In the genomic region with DNA sequence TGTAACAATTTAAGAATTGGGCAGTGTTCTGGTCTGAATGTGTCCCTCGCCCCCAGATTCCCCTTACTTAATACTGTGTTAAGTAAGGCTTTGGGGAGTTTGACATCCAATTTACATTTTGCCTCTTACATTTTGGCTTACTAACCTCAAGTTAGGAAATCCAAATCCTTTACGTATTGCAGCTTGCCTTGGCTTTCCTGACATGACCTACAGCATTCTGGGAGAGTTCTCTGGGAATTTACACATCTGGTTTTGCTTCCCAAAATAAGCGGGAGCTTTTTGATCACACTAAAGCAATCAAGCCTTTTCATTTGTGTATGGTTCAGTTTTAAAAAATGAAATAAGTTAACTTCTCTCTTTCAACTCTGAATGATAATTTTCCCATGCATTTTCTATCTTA, we compare ENCODE assay signal across 9 mouse cellular contexts. TPM values are rescaled to one million over a fixed set of nuclear protein-coding genes. Genes with fewer than 3 reads are reported as not detected.
DNase-seq lines count a peak whose midpoint lies in the region; ATAC-seq and TF ChIP-seq lines count a peak whose summit lies in the region.
"Had no signal": no experiment of that assay in that cellular context is flagged by ENCODE, and none has a peak within 500 bp of the region (broad histone marks: within the 10 kb centered on the region; RNA-seq: fewer than 3 reads in every experiment).

No protein-coding gene starts in this region.

- intact Hi-C loops in heart, postnatal 14 days (cut with DNase I) = loop anchor here (5.0 to 10.0 kb wide), 2 partner anchors 72 to 124 kb away; no protein-coding TSS in a partner anchor

- H3K4me1 ChIP-seq in heart, embryonic 11.5 days (ENCODE audit: control insufficient read depth, insufficient read depth, low read length) = peaks cover 19% of the 10 kb centered on the region
- H3K4me1 ChIP-seq in E14TG2a.4 (replicated peaks; ENCODE audit: low read depth, low read length) = peaks cover 6% of the 10 kb centered on the region
- no peaks in the 10 kb centered on the region for H3K4me1 ChIP-seq in forebrain, embryonic 14.5 days (ENCODE audit: control insufficient read depth, insufficient read depth, low read length)
- peaks cover 23% of the 10 kb centered on the region; the same call in 1 of the 2 replicates for H3K4me1 ChIP-seq in limb, embryonic 15.5 days

- peak overlapping the region; percentile 84; the same call in 1 of the 2 replicates for H3K4me3 ChIP-seq in heart, embryonic 11.5 days (ENCODE audit: low read depth, low read length)
- H3K4me3 ChIP-seq in E14TG2a.4 (replicated peaks; ENCODE audit: low read length) = 0 out of 2 replicates have a peak overlapping the region, but pooled peaks have one; percentile 84
- H3K4me3 ChIP-seq in forebrain, embryonic 14.5 days (ENCODE audit: low read depth, low read length) = peak overlapping the region; percentile 71
- H3K4me3 ChIP-seq in limb, embryonic 15.5 days = peak overlapping the region; percentile 78

- WGBS in heart, embryonic 11.5 days (ENCODE audit: insufficient replicate concordance) = 39% methylated on average over 3 of the region's 3 CpGs
- WGBS in forebrain, embryonic 14.5 days = 49% methylated on average over 3 of the region's 3 CpGs
- 24% methylated on average over 3 of the region's 3 CpGs for WGBS in limb, embryonic 15.5 days

- H3K27me3 ChIP-seq in heart, embryonic 11.5 days (ENCODE audit: control insufficient read depth, insufficient read depth, low read length) = 0 out of 2 replicates have a peak, but pooled peaks cover 7% of the 10 kb centered on the region
- H3K27me3 ChIP-seq in E14TG2a.4 (ENCODE audit: insufficient read depth, low read length) = peaks cover 64% of the 10 kb centered on the region
- H3K27me3 ChIP-seq in forebrain, embryonic 14.5 days (replicated peaks; ENCODE audit: control insufficient read depth, insufficient read depth, low read length) = peaks cover 11% of the 10 kb centered on the region; the same call in 1 of the 2 replicates
- H3K27me3 ChIP-seq in limb, embryonic 15.5 days = no peaks in the 10 kb centered on the region

- no peak overlapping the region for H3K9ac ChIP-seq in heart, embryonic 11.5 days (ENCODE audit: low read depth, low read length)
- no peak overlapping the region for H3K9ac ChIP-seq in forebrain, embryonic 14.5 days (ENCODE audit: low read length)
- no peak overlapping the region for H3K9ac ChIP-seq in limb, embryonic 15.5 days

- H3K4me2 ChIP-seq in heart, embryonic 11.5 days = peak overlapping the region; percentile 95
- H3K4me2 ChIP-seq in forebrain, embryonic 14.5 days (ENCODE audit: low read length) = peak overlapping the region; percentile 97
- peak overlapping the region; percentile 97 for H3K4me2 ChIP-seq in limb, embryonic 15.5 days

- H3K9me3 ChIP-seq in heart, embryonic 11.5 days (replicated peaks; ENCODE audit: control insufficient read depth, low read length) = no peaks in the 10 kb centered on the region
- no peaks in the 10 kb centered on the region for H3K9me3 ChIP-seq in E14TG2a.4 (ENCODE audit: low read length)
- H3K9me3 ChIP-seq in forebrain, embryonic 14.5 days (replicated peaks; ENCODE audit: control insufficient read depth, low read length) = no peaks in the 10 kb centered on the region
- H3K9me3 ChIP-seq in limb, embryonic 15.5 days = no peaks in the 10 kb centered on the region

- no peak for DNase-seq in heart, postnatal 14 days
- DNase-seq in forebrain, embryonic 14.5 days (ENCODE audit: low spot score) = no peak
- no peak for DNase-seq in adrenal gland, postnatal 36 days
- DNase-seq in c-Kit-positive CD71-positive TER-119-positive erythroid progenitor cells, embryonic 14.5 days (ENCODE audit: low spot score) = no peak
- no peak for DNase-seq in left cerebral cortex, adult 11 months (ENCODE audit: low spot score)

- H3K36me3 ChIP-seq in heart, embryonic 11.5 days (ENCODE audit: control insufficient read depth, insufficient read depth, low read length) = no peaks in the 10 kb centered on the region
- no peaks in the 10 kb centered on the region for H3K36me3 ChIP-seq in E14TG2a.4 (ENCODE audit: insufficient read depth, low read length)
- no peaks in the 10 kb centered on the region for H3K36me3 ChIP-seq in forebrain, embryonic 14.5 days (ENCODE audit: control insufficient read depth, insufficient read depth, low read length)
- H3K36me3 ChIP-seq in limb, embryonic 15.5 days = no peaks in the 10 kb centered on the region

- TF ChIP-seq CTCF in E14TG2a.4 (conservative IDR thresholded peaks at IDR 0.05; ENCODE audit: low read length) = no peak

- no peak for ATAC-seq in heart, embryonic 11.5 days (replicated peaks; ENCODE audit: insufficient number of reproducible peaks, low FRiP score, low TSS enrichment)
- no peak for ATAC-seq in forebrain, embryonic 14.5 days
- no peak for ATAC-seq in limb, embryonic 15.5 days (ENCODE audit: insufficient number of reproducible peaks, low FRiP score, low TSS enrichment, low read depth)

- peak overlapping the region; percentile 10; the same call in 1 of the 2 replicates for H3K27ac ChIP-seq in heart, embryonic 11.5 days (ENCODE audit: low read depth, low read length)
- H3K27ac ChIP-seq in forebrain, embryonic 14.5 days (ENCODE audit: low read depth, low read length) = no peak overlapping the region
- no peak overlapping the region for H3K27ac ChIP-seq in limb, embryonic 15.5 days

RNA-seq across cellular contexts. Expression of gene Map3k5, which starts 1.3 kb away (rescaled TPM):
- 3.2 and 4.2 TPM in 2 replicates for polyA plus RNA-seq in heart, embryonic 11.5 days (2014; fragmentation: Nextera tagmentation; extraction: Ambion mirVana)
- total RNA-seq in heart, postnatal 14 days (2021) = 10 to 100 TPM; 30.0 to 38.9 TPM
- 0.72 and 0.95 TPM in 2 replicates for polyA plus RNA-seq in forebrain, embryonic 14.5 days (2014; fragmentation: Nextera tagmentation; extraction: Ambion mirVana)
- polyA plus RNA-seq in limb, embryonic 15.5 days (2015; fragmentation: Nextera tagmentation; extraction: Ambion mirVana) = 1.3 and 1.4 TPM in 2 replicates
- 10 to 100 TPM; 25.6 to 28.2 TPM for total RNA-seq in adrenal gland, postnatal 36 days (2021)
- polyA plus RNA-seq: erythroblast, embryonic 14.5 days had no signal

RNA-seq across cellular contexts. Expression of gene Pex7, which starts 25.5 kb away (rescaled TPM):
- 36.5 and 38.4 TPM in 2 replicates for polyA plus RNA-seq in heart, embryonic 11.5 days (2014; fragmentation: Nextera tagmentation; extraction: Ambion mirVana)
- 10 to 100 TPM; 22.9 to 25.9 TPM for total RNA-seq in heart, postnatal 14 days (2021)
- 29.8 and 31.8 TPM in 2 replicates for polyA plus RNA-seq in forebrain, embryonic 14.5 days (2014; fragmentation: Nextera tagmentation; extraction: Ambion mirVana)
- 24.9 and 28.2 TPM in 2 replicates for polyA plus RNA-seq in limb, embryonic 15.5 days (2015; fragmentation: Nextera tagmentation; extraction: Ambion mirVana)
- total RNA-seq in adrenal gland, postnatal 36 days (2021) = 10 to 100 TPM; 42.7 to 68.8 TPM
